Mouse (Mus musculus): ENCODE data around the gene Mad1l1.

Mad1l1 gene

DNA sequence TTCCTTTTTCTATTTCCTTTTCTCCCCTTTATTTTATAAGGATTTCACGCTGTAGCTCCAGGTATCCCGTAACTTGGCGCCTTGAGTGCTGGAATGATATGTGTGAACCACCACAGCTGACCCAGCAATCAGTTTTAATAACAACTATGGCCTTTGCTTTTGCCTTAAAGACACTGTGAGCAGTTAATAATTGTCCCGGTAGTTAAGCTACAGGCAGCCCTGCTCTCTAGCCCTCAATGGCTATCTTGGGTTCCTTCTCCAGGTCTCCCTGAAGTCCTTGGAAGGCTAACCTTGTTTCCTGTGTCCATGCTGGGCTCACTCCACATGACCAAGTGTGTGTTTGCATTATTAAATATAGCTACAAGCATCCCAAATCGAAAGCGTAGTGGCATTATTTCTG, 237.0 kb downstream of the Mad1l1 start:
- no peak for DNase-seq (ENCODE audit: low spot score)

DNA sequence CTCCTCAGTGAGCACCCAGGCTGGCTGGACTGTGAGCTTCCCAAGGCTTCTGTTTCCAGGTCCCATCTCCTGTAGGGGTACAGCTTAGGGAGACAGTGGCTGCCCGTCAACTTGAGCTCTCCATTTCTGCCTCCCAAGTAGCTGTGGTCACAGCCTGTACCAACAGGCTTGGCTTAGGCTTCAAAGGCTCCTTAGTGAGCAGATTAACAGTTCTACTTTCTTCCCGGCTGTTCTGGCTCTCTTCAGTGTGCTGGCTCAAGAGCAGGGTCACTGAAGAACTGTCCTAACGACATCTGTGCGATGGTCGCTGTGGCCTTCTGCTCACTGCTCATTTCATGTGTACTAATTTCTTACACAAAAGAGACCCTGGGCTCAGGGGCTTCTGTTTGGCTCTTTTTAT, 237.4 kb downstream of the Mad1l1 start:
- DNase-seq (ENCODE audit: low spot score): no peak

DNA sequence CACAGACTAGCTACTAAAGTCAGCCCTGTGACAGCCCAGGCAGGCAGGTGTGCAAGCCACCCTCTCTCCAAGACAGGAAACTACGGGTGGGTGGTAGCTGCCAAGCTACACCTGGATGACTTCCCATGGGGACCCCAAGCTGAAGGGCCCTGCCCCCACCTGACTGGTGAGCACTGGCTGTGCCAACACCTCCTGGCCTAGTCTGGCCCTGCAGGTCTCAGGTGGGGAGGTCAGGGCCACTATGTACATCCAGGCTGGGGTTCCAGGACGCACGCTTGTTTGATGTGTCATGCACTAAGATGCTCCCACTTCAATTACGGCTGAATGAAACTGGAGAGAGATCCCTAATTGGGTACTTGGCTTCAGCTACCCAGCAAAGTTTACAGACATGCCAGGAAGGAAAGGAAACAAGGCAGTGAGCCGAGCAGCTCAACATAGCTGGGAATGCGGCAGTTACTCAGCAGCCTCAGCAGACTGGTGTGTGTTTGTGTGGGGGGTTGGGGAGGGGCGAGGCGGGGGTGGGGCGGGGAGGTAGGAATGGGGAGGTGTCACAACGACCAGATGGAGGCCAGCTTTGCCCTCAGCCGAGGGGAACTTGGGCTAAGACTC, 239.0 kb downstream of the Mad1l1 start:
- DNase-seq (ENCODE audit: low spot score): no peak

DNA sequence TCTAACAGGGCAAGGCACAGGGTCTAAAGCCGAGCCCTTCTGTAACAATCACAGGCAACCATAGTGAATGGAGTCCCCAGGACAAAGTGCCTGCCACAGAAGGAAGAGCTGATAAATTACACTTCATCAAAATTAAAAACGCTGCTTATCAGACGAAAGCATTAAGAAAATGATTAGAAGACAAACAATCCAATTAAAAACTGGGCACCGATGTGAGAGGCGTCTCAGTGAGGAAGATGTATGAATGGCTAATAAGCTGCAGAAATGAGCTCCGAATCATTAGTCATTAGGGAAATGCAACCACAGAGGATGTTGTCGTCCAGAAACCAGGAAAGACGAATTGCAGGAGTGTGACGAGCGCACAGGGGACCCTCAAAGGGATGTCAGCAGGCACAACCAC, 240.3 kb downstream of the Mad1l1 start:
- DNase-seq (ENCODE audit: low spot score): no peak

DNA sequence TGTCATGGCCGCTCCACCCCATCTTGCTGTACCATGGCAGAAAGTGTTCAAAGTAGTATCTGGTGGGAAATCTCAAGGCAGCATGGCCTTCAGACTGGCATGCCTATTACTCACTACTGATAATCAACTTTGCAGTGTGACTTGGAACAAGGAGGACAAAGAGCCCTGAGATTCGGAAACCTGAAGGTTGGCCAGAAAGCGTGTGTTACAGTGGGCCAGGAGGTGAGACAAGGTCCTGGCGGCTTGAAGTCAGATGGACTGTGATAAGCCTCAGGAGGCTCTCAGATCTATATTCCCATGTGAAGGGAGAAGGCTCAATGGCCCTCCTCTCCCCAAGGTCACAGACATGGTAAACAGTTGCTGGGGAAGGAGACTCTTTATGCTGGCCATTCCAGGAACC, 241.8 kb downstream of the Mad1l1 start:
- DNase-seq (ENCODE audit: low spot score): no peak

DNA sequence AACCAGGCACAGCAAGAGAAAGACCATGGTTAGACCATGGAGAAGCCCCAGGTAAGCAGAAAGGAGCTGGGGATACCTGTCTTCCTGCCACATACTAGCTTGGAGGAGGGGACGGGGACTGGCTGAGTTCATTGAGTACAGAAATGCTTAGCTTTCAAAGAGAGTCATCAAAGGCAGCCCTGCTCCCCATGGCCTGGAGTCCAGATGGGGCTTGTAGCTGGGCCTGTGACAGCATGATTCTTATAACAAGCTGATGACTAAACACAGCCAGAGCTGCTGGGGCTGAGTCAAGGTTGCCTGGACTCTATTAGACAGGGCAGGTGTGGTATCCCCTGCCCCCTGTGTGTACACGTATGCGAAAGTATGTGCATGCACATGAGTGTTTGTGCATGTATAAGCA, 242.9 kb downstream of the Mad1l1 start:
- DNase-seq (ENCODE audit: low spot score): no peak

DNA sequence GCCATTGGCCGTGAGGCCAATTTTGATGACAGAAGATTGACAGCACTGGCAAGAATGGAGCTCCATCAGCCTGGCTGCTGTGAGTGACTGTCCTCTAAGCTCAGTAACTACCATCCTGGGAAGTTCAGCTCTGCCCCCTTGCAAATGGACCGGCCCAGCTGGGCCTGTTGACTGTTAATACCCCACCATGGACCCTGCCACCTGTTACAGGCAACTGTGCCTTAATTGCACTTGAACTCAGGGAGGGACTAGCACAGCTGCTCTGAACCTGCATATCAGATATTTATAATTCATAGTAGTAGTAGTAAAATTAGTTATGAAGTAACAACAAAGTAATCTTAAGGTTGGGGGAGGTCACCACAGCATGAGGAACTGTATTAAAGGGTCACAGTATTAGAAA, 244.9 kb downstream of the Mad1l1 start:
- no peak for DNase-seq (ENCODE audit: low spot score)

DNA sequence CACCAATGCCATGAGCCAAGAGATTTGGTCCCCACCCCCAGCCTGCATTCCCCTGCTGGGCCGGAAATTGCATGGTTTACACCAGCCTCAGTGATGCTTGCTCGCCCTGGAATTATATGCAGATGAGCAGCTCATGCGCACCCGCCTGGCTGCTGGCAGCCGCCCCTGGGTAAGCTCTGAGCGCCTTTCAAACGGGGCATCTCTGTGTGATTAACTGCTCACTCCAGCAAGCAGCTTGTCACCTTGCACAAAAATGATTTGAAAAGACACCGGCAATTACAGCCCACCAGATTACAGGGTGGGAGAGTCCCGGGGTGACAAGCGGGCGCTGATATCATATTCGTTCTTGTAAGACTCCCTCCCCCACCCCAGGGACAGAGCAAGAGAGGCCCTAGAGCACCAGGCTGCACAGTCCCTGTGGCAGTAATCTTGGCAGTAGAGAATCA, 247.7 kb downstream of the Mad1l1 start:
- DNase-seq (ENCODE audit: low spot score): no peak

DNA sequence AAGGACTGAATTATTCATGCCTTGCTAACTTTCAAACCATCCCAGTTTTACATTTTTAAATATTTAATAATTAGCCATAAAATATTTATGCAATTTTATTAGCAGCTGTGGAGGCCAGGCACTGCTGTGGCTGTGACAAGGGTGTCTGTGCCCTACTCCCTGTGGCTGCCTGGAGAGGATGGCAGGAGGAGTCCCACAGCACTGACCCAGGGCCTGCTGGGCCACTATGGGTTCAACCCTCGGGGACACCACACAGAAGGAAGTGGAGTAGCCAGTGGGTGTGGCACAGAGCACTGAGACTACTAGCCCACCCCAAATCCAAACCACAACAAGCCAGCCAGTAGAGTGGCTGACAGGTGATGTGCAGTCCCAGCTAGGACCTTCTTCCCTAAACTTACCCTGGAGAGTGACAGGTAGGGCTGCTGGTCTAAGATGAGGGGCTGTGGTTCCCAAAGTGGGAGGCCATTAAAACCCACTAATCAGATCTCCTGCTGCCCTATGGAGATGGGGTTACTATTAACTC, 248.1 kb downstream of the Mad1l1 start:
- DNase-seq (ENCODE audit: low spot score): no peak

DNA sequence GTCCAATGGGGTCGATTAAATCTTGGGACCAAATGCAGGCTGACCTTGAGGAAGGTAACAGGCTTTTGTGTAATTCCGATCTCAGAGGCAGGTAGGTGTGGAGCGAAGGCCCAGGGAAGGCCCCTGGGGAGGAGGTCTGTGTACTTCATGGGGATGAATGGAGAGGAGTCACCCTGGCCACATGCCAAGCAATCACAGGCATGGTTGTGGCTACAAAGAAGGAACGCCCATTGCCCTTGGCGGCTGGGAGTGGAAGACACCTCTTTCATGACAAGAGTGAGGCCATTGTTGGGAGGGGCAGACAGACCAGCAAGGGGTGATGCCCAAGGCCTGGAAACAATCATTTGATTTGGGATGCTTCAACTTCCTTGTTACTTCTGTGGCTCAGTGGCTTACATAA, 252.8 kb downstream of the Mad1l1 start:
- no peak for DNase-seq (ENCODE audit: low spot score)

DNA sequence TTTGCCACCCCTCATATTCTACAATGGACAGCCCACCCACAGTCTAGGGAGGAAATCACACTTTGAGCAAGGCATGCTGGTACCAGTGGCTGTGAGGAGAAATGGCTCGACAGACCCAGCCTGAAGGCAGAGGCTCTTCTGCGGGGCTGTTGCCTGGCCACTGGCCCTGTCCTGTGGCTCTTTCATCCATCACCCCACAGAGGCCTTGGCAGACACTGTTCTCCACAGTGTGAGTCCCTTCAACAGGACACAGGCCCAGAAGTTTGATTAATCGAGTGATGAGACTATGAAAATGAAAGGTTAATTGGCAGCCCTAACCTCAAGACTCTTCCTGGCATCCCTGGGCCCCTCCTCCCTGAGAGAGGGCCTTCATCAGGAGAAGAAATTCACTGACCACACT, 253.3 kb downstream of the Mad1l1 start:
- DNase-seq (ENCODE audit: low spot score): no peak

DNA sequence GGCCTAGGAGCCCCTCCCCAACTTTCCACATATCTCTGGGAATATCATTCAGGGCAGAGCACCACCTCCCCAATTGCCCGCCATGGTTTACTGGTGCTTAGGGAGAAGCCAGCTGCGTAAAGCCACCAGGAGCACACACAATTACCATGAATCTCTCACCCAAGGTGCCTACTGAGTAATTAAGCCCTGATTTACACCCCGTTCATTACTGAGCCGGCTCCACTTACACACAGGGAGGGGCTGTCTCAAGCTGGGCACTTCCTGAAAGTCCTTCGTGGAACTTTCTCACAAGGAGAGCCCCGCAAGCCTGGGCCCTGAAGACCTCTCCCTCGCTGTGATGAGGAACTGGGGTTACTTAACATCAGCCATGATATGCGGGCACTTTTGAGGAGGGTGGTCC, 254.6 kb downstream of the Mad1l1 start:
- no peak for DNase-seq (ENCODE audit: low spot score)

DNA sequence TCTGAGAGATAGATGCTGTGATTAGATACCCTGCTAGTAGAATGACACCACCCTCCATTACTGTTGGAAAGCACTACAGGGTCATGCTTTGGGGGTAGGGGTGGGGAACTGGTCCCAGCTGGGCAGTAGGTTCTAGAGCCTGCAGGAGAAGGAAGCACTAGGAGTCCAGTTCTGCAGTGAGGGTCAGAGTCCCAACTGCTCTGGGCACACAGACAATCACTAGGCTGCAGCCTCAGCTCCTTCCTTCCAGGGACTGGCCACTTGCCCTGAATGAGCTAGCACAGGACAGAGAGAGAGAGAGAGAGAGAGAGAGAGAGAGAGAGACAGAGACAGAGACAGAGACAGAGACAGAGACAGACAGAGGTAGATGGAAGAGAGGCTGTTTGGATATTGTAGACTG, 255.1 kb downstream of the Mad1l1 start:
- DNase-seq (ENCODE audit: low spot score): no peak

DNA sequence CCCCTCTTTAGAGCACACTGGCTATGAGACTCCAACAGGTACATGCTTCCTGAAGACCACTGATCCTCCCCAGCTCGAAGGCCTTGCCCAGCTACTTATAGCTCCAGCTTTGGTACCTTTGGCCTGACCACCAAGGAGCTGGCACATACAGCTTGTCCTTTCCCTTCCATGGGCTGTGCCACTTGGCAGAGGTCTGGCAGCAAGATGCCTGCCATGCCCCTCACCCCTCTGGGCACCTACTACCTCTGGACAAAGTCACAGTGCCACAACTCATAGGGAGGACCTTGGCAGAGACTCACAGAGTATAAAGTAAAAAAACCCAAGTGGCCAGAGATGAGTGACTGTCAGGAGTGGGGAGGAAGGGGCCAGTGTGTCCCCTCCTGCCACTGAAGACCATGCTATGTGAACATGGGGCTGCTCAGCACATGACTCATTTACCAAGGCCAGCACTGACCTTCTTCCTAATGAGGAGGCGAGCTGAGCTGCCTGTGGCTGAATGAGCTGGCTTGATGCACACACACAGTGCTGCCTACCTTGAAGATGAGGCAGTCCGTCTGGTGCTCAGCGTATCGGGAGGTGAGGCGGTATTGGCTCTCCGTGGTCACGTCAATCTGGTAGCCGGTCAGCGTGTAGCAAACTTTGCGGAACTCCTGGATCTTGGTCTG, 255.9 kb downstream of the Mad1l1 start:
- DNase-seq (ENCODE audit: low spot score): no peak

DNA sequence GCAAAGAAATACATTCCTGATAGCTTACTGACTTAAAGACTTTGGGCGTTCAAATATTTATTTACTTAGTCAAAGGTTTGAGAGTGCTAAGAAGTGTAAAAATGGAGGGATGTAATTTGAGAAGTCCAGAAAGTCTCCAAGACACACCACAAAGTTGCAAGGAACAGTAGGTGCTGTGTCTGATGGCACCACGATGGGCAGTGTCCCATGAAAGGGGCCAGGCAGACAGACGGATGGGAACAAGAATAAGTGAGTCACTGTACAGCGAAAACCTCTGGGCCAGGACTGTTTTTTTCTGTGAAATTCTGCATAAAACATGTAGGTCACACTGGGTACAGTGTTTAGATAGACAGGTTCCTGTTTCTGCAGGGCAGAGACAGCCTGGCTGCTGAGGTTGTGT, 256.8 kb downstream of the Mad1l1 start:
- no peak for DNase-seq (ENCODE audit: low spot score)

DNA sequence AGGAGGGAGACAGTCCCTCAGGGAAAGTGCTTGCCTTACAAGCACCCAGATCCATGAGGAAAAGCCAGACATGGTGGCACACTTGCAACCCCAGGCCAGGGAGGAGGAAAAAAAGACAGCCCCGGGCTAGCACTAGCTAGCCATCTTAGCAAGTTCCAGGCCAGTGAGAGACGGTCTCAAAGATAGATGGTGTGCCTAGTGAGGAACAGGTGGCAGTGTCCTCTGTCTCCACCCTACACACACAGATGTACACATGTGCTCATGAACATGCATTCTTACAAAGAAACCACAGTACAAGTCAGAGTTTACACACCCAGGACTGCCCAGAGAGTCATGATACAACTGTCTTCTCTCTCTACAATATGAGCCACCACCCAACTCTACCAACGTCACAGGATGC, 258.5 kb downstream of the Mad1l1 start:
- DNase-seq (ENCODE audit: low spot score): no peak

DNA sequence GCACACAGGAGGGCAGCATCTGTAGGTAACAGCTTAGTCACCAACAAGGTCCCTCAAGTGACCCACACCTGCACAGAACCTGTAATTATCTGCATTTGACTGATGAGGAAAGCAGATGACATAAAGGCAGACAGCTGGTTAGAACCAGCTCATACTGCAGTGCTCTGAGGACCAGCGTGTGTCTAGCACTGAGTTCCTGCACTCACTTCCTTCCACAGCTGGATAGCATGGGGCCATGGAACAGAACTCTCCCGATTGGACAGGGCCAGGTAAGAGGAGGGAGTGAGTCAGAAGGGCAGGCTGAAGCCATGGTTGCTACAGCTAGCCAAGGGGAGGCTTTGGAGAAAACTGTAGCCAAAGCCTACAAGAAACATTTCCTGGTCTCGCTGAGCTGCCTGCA, 259.0 kb downstream of the Mad1l1 start:
- DNase-seq (ENCODE audit: low spot score): no peak

DNA sequence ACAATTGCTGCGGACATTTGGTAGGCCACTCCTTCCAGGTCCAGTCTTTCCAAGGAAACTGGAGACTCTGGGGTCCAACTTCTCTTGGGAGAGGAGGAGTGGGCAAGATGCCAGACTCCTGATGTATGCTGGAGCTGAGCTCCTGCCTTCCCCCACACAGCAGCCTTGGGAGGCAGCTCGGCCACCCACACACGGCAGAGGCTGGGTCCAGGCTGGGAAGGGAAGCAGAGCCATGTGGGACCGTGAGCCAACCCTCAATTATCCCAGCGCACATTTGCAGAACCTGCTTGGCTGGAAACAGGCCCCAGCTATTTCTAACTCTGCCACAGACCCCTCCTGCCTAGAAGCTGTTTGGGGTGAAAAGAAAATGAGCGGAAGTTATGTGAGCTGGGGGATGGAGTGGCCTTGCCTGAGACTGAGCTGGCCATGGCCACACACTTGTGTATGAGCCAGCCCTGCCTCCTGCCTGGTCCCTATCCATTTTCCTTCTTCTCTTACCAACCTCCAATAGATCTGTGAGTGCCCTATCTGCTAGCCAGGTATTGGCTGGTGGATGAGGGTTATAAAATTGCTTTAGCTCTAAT, 260.0 kb downstream of the Mad1l1 start:
- no peak for DNase-seq (ENCODE audit: low spot score)

DNA sequence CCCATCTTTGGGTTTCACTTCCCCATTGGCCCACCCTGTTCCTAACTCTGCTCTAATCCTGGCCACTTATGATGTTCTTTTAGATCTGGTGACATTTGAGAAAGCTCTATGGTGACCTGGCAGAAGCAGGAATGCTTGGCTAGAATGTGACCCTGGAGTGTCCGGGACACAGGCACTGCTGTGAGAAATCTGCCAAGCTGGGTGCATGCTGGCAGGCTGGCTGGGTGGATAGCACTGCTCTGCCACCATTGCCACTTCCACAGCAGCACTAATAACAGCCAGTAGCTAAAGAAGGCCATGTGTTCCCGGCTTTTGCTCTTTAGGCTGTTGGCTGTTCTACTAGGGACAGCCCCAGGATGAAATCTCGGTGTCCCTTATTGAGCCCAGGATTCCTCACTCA, 265.1 kb downstream of the Mad1l1 start:
- DNase-seq (ENCODE audit: low spot score): no peak

DNA sequence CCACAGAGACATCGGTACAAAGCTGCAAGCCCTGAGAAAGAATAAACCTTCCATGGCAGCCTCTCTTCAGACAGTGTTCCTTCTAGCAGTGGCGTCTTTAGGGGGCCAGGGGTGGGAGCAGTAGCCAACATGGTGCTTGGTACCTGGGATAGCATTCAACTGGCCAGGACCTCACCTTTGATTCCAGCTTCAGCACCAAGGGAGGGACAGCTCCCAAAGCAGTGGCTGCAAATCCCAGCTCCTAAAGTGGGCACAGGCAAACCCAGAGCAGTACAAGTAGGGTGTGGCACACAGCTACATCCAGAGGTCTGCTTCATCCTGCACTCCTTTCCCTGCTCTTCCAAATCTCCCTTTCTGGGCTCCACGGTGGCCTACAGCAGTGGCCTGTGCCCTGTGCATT, 265.9 kb downstream of the Mad1l1 start:
- no peak for DNase-seq (ENCODE audit: low spot score)

DNA sequence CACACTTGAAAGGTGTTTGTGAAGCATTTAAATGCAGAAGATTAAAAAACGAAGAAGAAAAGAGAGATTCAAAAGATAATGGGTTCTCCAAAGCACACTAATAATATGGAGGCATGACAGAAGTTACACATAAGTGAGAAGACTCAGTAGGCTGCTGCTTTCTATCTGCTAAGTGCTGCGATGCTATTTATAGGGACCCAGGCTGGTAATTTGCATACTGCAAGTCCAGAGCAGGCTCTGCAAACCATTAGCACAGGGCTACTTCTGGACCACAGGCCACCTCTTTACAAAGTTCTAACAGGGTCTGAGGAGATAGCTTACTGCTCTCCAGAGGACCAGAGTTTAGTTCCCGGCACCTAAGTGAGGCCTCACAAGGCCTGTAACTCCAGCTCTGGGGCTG, 267.7 kb downstream of the Mad1l1 start:
- DNase-seq (ENCODE audit: low spot score): no peak

DNA sequence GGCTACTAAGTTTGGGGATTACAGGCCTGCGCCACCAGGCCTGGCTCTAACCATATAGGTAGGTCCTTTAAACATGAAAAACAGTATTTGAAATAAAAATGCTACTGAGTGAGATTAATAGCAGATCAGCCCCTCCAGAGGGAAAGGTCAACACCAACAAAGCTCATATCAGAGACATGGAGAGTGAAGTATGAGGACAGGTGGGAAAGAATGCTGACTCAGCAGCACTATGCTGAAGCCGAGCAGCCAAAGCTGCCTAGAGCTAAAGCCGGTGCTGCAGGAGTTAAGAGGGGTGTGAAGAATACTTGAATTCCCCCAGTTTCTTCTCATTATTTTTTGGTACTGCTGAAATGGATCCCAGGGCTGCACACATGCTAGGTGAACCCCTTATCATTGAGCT, 268.9 kb downstream of the Mad1l1 start:
- DNase-seq (ENCODE audit: low spot score): no peak

DNA sequence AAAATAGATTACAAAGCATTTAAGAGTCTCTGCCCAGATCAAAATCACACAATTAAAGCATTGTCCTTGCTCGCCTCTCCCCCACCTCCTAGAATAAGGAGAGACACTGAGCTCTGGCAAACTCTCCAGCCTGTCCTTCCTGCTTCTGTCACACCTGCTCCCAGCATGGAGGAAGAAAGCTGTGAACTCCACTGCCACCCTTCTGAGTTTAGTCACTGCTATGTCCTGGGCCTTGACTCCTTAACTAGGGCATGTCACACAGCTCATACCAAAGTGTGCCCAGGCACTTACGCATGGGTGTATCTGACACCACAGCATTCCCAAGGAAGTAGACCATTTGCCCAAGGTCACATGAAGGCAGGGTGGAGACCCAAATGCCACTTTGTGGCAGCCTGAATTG, 275.9 kb downstream of the Mad1l1 start:
- DNase-seq (ENCODE audit: low spot score): no peak

DNA sequence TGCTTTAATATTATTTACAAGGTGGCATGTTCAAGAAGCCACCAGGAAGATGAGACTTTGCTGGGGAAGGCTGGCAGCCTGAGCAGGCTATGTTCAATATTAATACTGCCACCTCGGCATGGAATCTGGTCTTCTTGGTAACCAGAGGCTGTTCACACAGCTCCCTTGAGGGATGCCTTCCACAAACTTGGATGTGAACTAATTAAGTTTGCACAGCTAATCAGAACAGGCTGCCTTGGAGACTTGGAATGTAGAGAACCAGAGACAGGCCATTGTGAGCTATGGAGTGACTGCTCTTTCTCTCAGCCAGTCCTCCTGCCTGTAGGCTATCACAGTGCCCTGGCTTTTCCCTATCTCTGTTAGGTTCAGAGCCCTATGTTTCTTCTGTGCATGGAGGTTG, 278.4 kb downstream of the Mad1l1 start:
- no peak for DNase-seq (ENCODE audit: low spot score)
